ENCODE assay signal across 11 mouse cellular contexts in genomic region chr19:4855951-4856350, GRCm38 (mm10). TPM values are rescaled to one million over a fixed set of nuclear protein-coding genes. Genes with fewer than 3 reads are reported as not detected.
DNase-seq lines count a peak whose midpoint lies in the region; ATAC-seq and TF ChIP-seq lines count a peak whose summit lies in the region.
"Had no signal": no experiment of that assay in that cellular context is flagged by ENCODE, and none has a peak within 500 bp of the region (broad histone marks: within the 10 kb centered on the region; RNA-seq: fewer than 3 reads in every experiment).

No protein-coding gene starts in this region.

- DNase-seq in kidney, adult 2 months: no peak
- DNase-seq in kidney, adult 9 months: no peak
- no peak for DNase-seq in embryonic facial prominence, embryonic 14.5 days (ENCODE audit: low spot score)
- no peak for DNase-seq in spleen, adult 18-20 months
- DNase-seq in Muller cell, postnatal 12 days (ENCODE audit: inconsistent ontology term): no peak
- no peak for DNase-seq in gastrocnemius, adult 18-20 months (ENCODE audit: low spot score)
- DNase-seq: cerebellum, adult 11-12 months; lung, postnatal 4 days had no signal

- WGBS in kidney, adult 2 months: 83% methylated on average over 4 of the region's 4 CpGs
- 76% methylated on average over 4 of the region's 4 CpGs for WGBS in embryonic facial prominence, embryonic 14.5 days
- 72% methylated on average over 4 of the region's 4 CpGs for WGBS in hindbrain, embryonic 16.5 days
- 53% methylated on average over 4 of the region's 4 CpGs for WGBS in midbrain, embryonic 15.5 days

- no peak for TF ChIP-seq POLR2A in kidney, adult 2 months (IDR thresholded peaks at IDR 0.05; ENCODE audit: low read depth, low read length)

- ATAC-seq in embryonic facial prominence, embryonic 14.5 days (ENCODE audit: low read depth): no peak
- ATAC-seq in hindbrain, embryonic 16.5 days: no peak
- ATAC-seq in midbrain, embryonic 15.5 days (replicated peaks): no peak

- H3K27ac ChIP-seq in kidney, adult 2 months (ENCODE audit: insufficient read depth, low read depth, low read length): no peak overlapping the region
- no peak overlapping the region for H3K27ac ChIP-seq in embryonic facial prominence, embryonic 14.5 days (replicated peaks; ENCODE audit: low read depth, low read length)
- no peak overlapping the region for H3K27ac ChIP-seq in hindbrain, embryonic 16.5 days (ENCODE audit: low read depth, low read length)
- H3K27ac ChIP-seq in midbrain, embryonic 15.5 days: no peak overlapping the region

- peak overlapping the region; percentile 71; the same call in 1 of the 2 replicates for H3K4me3 ChIP-seq in kidney, adult 2 months (ENCODE audit: insufficient read depth, low read depth, low read length)
- peak overlapping the region; percentile 53; the same call in 1 of the 2 replicates for H3K4me3 ChIP-seq in embryonic facial prominence, embryonic 14.5 days (ENCODE audit: low read depth, low read length)
- peak overlapping the region; percentile 64 for H3K4me3 ChIP-seq in hindbrain, embryonic 16.5 days (ENCODE audit: low read length)
- peak overlapping the region; percentile 61 for H3K4me3 ChIP-seq in midbrain, embryonic 15.5 days

- no peak for TF ChIP-seq CTCF in kidney, adult 2 months (conservative IDR thresholded peaks at IDR 0.05; ENCODE audit: insufficient read depth, insufficient read length, low read depth, low read length)

- no peaks in the 10 kb centered on the region; the same call in 1 of the 2 replicates for H3K36me3 ChIP-seq in kidney, adult 2 months (ENCODE audit: control insufficient read depth, insufficient read depth, low read length)
- no peaks in the 10 kb centered on the region for H3K36me3 ChIP-seq in embryonic facial prominence, embryonic 14.5 days (ENCODE audit: control insufficient read depth, insufficient read depth, low read length)
- H3K36me3 ChIP-seq in hindbrain, embryonic 16.5 days (ENCODE audit: control insufficient read depth, insufficient read depth, low read length): peaks cover 15% of the 10 kb centered on the region; the same call in 1 of the 2 replicates
- H3K36me3 ChIP-seq in midbrain, embryonic 15.5 days (replicated peaks): 0 out of 2 replicates have a peak, but pooled peaks cover 7% of the 10 kb centered on the region

- no peaks in the 10 kb centered on the region for H3K9me3 ChIP-seq in embryonic facial prominence, embryonic 14.5 days (ENCODE audit: control insufficient read depth, low read length)
- no peaks in the 10 kb centered on the region for H3K9me3 ChIP-seq in hindbrain, embryonic 16.5 days (ENCODE audit: control insufficient read depth, low read length)
- no peaks in the 10 kb centered on the region for H3K9me3 ChIP-seq in midbrain, embryonic 15.5 days

- no peaks in the 10 kb centered on the region for H3K27me3 ChIP-seq in kidney, adult 2 months (replicated peaks; ENCODE audit: control insufficient read depth, insufficient read depth, low read length)
- H3K27me3 ChIP-seq in embryonic facial prominence, embryonic 14.5 days (replicated peaks; ENCODE audit: control insufficient read depth, insufficient read depth, low read length): no peaks in the 10 kb centered on the region
- H3K27me3 ChIP-seq in hindbrain, embryonic 16.5 days (replicated peaks; ENCODE audit: control insufficient read depth, insufficient read depth, low read length): no peaks in the 10 kb centered on the region
- no peaks in the 10 kb centered on the region for H3K27me3 ChIP-seq in midbrain, embryonic 15.5 days (replicated peaks)

- peaks cover 10% of the 10 kb centered on the region; the same call in 1 of the 2 replicates for H3K4me1 ChIP-seq in kidney, adult 2 months (ENCODE audit: control insufficient read depth, insufficient read depth, low read length)
- 0 out of 2 replicates have a peak, but pooled peaks cover 7% of the 10 kb centered on the region for H3K4me1 ChIP-seq in embryonic facial prominence, embryonic 14.5 days (ENCODE audit: control insufficient read depth, insufficient read depth, low read length)
- H3K4me1 ChIP-seq in hindbrain, embryonic 16.5 days (ENCODE audit: control insufficient read depth, insufficient read depth, low read depth, low read length): peaks cover 12% of the 10 kb centered on the region
- H3K4me1 ChIP-seq in midbrain, embryonic 15.5 days: peaks cover 16% of the 10 kb centered on the region

- peak overlapping the region; percentile 68 for H3K9ac ChIP-seq in embryonic facial prominence, embryonic 14.5 days (ENCODE audit: low read depth, low read length)
- H3K9ac ChIP-seq in hindbrain, embryonic 16.5 days (ENCODE audit: low read depth, low read length): peak overlapping the region; percentile 81
- peak overlapping the region; percentile 77; the same call in 1 of the 2 replicates for H3K9ac ChIP-seq in midbrain, embryonic 15.5 days

- H3K4me2 ChIP-seq in embryonic facial prominence, embryonic 14.5 days (ENCODE audit: low read depth, low read length): peak overlapping the region; percentile 97
- peak overlapping the region; percentile 96 for H3K4me2 ChIP-seq in hindbrain, embryonic 16.5 days (ENCODE audit: low read length)
- H3K4me2 ChIP-seq in midbrain, embryonic 15.5 days: peak overlapping the region; percentile 95

RNA-seq across cellular contexts. Expression of gene Ctsf, which starts 1.0 kb away (rescaled TPM):
- polyA plus RNA-seq in kidney, adult 2 months (2012; rRNA removed): 150 and 249 TPM in 2 replicates
- 44.1 and 50.4 TPM in 2 replicates for polyA plus RNA-seq in embryonic facial prominence, embryonic 14.5 days (2014; fragmentation: Nextera tagmentation; extraction: Ambion mirVana)
- 87.0 and 90.1 TPM in 2 replicates for polyA plus RNA-seq in hindbrain, embryonic 16.5 days (2015; fragmentation: Nextera tagmentation; extraction: Ambion mirVana)
- polyA plus RNA-seq in midbrain, embryonic 15.5 days (2015; fragmentation: Nextera tagmentation; extraction: Ambion mirVana): 83.0 and 84.3 TPM in 2 replicates
- 10 to 100 TPM; 26.6 to 30.1 TPM for total RNA-seq in gastrocnemius, adult 18-20 months (2021)

RNA-seq across cellular contexts. Expression of gene Ccdc87, which starts 16.8 kb away (rescaled TPM):
- 0.08 and 0.15 TPM in 2 replicates for polyA plus RNA-seq in kidney, adult 2 months (2012; rRNA removed)
- 0.54 and 0.64 TPM in 2 replicates for polyA plus RNA-seq in embryonic facial prominence, embryonic 14.5 days (2014; fragmentation: Nextera tagmentation; extraction: Ambion mirVana)
- 0.57 and 0.74 TPM in 2 replicates for polyA plus RNA-seq in hindbrain, embryonic 16.5 days (2015; fragmentation: Nextera tagmentation; extraction: Ambion mirVana)
- polyA plus RNA-seq in midbrain, embryonic 15.5 days (2015; fragmentation: Nextera tagmentation; extraction: Ambion mirVana): 0.74 and 0.83 TPM in 2 replicates
- not detected for total RNA-seq in gastrocnemius, adult 18-20 months (2021)
- total RNA-seq: hematopoietic stem cell, adult 5-6 weeks had no signal

RNA-seq across cellular contexts. Expression of gene Ccs, which starts 16.8 kb away (rescaled TPM):
- 144 and 192 TPM in 2 replicates for polyA plus RNA-seq in kidney, adult 2 months (2012; rRNA removed)
- polyA plus RNA-seq in embryonic facial prominence, embryonic 14.5 days (2014; fragmentation: Nextera tagmentation; extraction: Ambion mirVana): 48.3 and 54.1 TPM in 2 replicates
- polyA plus RNA-seq in hindbrain, embryonic 16.5 days (2015; fragmentation: Nextera tagmentation; extraction: Ambion mirVana): 38.4 and 43.0 TPM in 2 replicates
- 43.9 and 44.1 TPM in 2 replicates for polyA plus RNA-seq in midbrain, embryonic 15.5 days (2015; fragmentation: Nextera tagmentation; extraction: Ambion mirVana)
- total RNA-seq in gastrocnemius, adult 18-20 months (2021): 10 to 100 TPM; 20.0 to 24.1 TPM

RNA-seq across cellular contexts. Expression of gene Actn3, which starts 21.8 kb away (rescaled TPM):
- polyA plus RNA-seq in kidney, adult 2 months (2012; rRNA removed): 0.61 and 13.4 TPM in 2 replicates
- polyA plus RNA-seq in embryonic facial prominence, embryonic 14.5 days (2014; fragmentation: Nextera tagmentation; extraction: Ambion mirVana): 21.4 TPM in 2 replicates
- 2.7 and 3.5 TPM in 2 replicates for polyA plus RNA-seq in hindbrain, embryonic 16.5 days (2015; fragmentation: Nextera tagmentation; extraction: Ambion mirVana)
- polyA plus RNA-seq in midbrain, embryonic 15.5 days (2015; fragmentation: Nextera tagmentation; extraction: Ambion mirVana): 2.2 and 2.7 TPM in 2 replicates
- 1,000 to 10,000 TPM; 7,595 to 9,342 TPM for total RNA-seq in gastrocnemius, adult 18-20 months (2021)

RNA-seq across cellular contexts. Expression of gene Zdhhc24, which starts 22.5 kb away (rescaled TPM):
- polyA plus RNA-seq in kidney, adult 2 months (2012; rRNA removed): 19.8 and 26.9 TPM in 2 replicates
- polyA plus RNA-seq in embryonic facial prominence, embryonic 14.5 days (2014; fragmentation: Nextera tagmentation; extraction: Ambion mirVana): 8.6 and 11.6 TPM in 2 replicates
- 22.5 and 23.4 TPM in 2 replicates for polyA plus RNA-seq in hindbrain, embryonic 16.5 days (2015; fragmentation: Nextera tagmentation; extraction: Ambion mirVana)
- polyA plus RNA-seq in midbrain, embryonic 15.5 days (2015; fragmentation: Nextera tagmentation; extraction: Ambion mirVana): 26.1 and 28.8 TPM in 2 replicates
- total RNA-seq in gastrocnemius, adult 18-20 months (2021): 1 to 10 TPM; 2.0 to 2.3 TPM
